Mouse (Mus musculus): Measurements from ENCODE around the gene Adipor2. TPM values are rescaled to one million over a fixed set of nuclear protein-coding genes. Genes with fewer than 3 reads are reported as not detected.

The Adipor2 gene
- polyA plus RNA-seq, 1 experiment from 2014 or later, result 27.4 TPM

DNA sequence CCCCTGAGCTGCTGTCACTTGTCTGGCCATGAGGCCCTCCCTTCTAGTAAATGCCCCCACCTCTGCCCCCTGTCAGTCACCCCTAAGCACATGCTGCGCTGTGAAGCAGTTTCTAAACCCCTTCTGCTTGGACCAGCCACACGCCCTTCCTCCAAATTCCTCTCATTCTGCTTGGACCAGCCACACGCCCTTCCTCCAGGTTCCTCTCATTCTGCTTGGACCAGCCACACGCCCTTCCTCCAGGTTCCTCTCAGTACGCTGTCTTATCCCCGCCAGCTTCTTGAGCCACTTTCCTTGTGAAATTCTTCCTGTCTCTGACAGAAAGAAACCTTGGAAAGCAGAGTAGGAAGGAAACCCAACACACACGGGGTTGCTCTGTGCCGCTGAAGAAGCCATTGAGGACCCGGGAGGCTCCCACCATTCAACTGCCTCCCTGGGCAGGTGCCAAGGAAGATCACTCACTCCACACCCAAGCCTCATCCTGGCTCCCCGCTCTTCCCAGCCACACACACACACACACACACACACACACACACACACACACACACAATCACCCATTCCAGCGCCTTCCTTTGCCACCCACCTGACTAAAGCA lies 88.9 kb downstream of the Adipor2 start:
- no peak for DNase-seq (ENCODE audit: low spot score)
- 8% methylated on average over 11 of the region's 11 CpGs for WGBS
- H3K4me3 ChIP-seq, result peak overlapping the region; percentile 56; the same call in 1 of the 2 replicates
- peaks cover 100% of the 10 kb centered on the region for H3K27me3 ChIP-seq (ENCODE audit: insufficient read depth, poor library complexity, severe bottlenecking)
- no peaks in the 10 kb centered on the region for H3K36me3 ChIP-seq
- H3K27ac ChIP-seq, result no peak overlapping the region
- H3K9me3 ChIP-seq, result no peaks in the 10 kb centered on the region
- peaks cover 52% of the 10 kb centered on the region for H3K4me1 ChIP-seq

DNA sequence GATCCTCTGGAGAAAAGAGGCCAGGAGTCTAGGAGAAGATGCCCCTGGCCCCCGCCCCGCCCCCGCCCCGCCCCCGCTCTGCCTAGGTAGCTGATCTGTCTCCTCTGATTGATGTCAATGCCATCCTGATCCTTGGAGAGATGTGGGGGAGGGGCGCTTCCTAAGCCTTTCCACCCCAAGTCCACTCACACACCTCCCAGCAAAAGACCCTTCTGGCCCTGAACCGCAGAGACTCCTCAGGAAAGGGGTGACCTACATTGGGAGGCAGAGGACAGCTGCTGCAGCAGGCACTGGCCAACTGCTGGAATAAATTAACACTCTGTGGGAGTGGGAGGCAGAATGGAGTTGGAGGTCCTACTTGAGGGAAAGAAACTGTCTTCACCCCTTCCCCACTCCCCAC lies 91.0 kb downstream of the Adipor2 start:
- Histone ChIP-seq H3K36me3 (no peaks in the 10 kb centered on the region), H3K4me1 (peaks cover 42% of the 10 kb centered on the region), H3K4me3 (no peak overlapping the region), H3K27me3 (ENCODE audit: insufficient read depth, poor library complexity, severe bottlenecking) (peaks cover 98% of the 10 kb centered on the region), H3K9me3 (no peaks in the 10 kb centered on the region), H3K27ac (no peak overlapping the region)
- no peak for DNase-seq (ENCODE audit: low spot score)
- 7% methylated on average over 7 of the region's 7 CpGs for WGBS

GRCm38 (mm10) chr6:119325978-119326377 lies 91.5 kb downstream of the Adipor2 start:
- DNase-seq (ENCODE audit: low spot score), result no peak
- 63% methylated on average over 6 of the region's 6 CpGs for WGBS
- H3K27me3 ChIP-seq (ENCODE audit: insufficient read depth, poor library complexity, severe bottlenecking), result peaks cover 98% of the 10 kb centered on the region

GRCm38 (mm10) chr6:119324776-119325175 lies 92.7 kb downstream of the Adipor2 start:
- no peaks in the 10 kb centered on the region for H3K36me3 ChIP-seq
- DNase-seq (ENCODE audit: low spot score), result no peak
- H3K4me3 ChIP-seq, result no peak overlapping the region
- 50% methylated on average over 10 of the region's 10 CpGs for WGBS
- H3K27me3 ChIP-seq (ENCODE audit: insufficient read depth, poor library complexity, severe bottlenecking), result peaks cover 90% of the 10 kb centered on the region
- no peaks in the 10 kb centered on the region for H3K9me3 ChIP-seq
- H3K27ac ChIP-seq, result no peak overlapping the region
- peaks cover 25% of the 10 kb centered on the region for H3K4me1 ChIP-seq

More at GRCm38 (mm10) chr6:119325978-119326377, 91.5 kb downstream of the Adipor2 start:
- Histone ChIP-seq H3K9me3 (no peaks in the 10 kb centered on the region), H3K4me3 (no peak overlapping the region), H3K4me1 (peaks cover 37% of the 10 kb centered on the region), H3K27ac (no peak overlapping the region), H3K36me3 (no peaks in the 10 kb centered on the region)

DNA sequence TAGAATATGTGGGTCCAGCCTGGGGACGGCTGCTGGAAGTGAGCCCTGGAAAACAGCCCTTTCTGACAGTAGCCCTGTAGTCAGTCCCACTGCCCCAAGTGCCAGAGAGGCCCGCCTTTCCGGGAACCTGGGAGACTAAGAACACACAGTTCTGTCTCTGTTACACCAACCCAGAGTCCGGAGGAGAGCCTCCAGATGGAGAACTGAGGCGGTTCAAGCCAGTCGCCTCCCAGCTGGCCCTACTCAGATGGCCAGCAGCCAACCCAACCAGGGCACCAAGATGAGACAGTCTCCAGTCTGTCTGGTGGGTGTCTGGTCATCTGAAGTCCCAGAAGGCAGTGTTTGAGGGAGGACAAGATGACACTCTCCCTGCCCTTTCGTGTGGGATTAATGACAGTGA lies 95.8 kb downstream of the Adipor2 start:
- WGBS, result 76% methylated on average over 7 of the region's 7 CpGs
- DNase-seq (ENCODE audit: low spot score), result no peak
- Histone ChIP-seq H3K27me3 (ENCODE audit: insufficient read depth, poor library complexity, severe bottlenecking) (peaks cover 60% of the 10 kb centered on the region), H3K4me3 (no peak overlapping the region), H3K27ac (no peak overlapping the region), H3K9me3 (no peaks in the 10 kb centered on the region), H3K4me1 (0 out of 2 replicates have a peak, but pooled peaks cover 5% of the 10 kb centered on the region), H3K36me3 (no peaks in the 10 kb centered on the region)

GRCm38 (mm10) chr6:119320481-119320880 lies 97.0 kb downstream of the Adipor2 start:
- H3K36me3 ChIP-seq, result no peaks in the 10 kb centered on the region
- no peak overlapping the region for H3K27ac ChIP-seq
- peaks cover 49% of the 10 kb centered on the region for H3K27me3 ChIP-seq (ENCODE audit: insufficient read depth, poor library complexity, severe bottlenecking)
- DNase-seq (ENCODE audit: low spot score), result no peak
- no peaks in the 10 kb centered on the region for H3K9me3 ChIP-seq
- WGBS, result 32% methylated on average over 16 of the region's 16 CpGs
- H3K4me1 ChIP-seq, result peaks cover 6% of the 10 kb centered on the region; the same call in 1 of the 2 replicates
- no peak overlapping the region for H3K4me3 ChIP-seq

DNA sequence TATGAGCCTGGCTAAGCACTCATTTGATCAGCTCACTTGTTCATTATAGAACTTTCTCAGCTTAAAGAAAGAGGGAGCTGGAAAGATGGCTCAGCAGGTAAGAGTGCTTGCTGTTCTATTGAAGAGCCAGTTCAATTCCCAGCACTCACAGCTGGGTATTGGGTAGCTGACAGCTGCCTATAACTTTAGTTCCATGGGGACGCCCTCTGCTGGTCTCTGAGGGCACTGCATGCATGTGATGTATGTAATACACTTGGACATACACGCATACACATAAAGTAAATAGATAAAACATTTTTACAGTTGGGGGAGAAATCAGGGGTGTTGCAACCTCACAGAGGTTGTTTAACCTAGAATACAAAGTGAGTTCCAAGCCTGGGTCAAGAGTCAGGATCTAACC lies 98.1 kb downstream of the Adipor2 start:
- H3K36me3 ChIP-seq, result no peaks in the 10 kb centered on the region
- no peak overlapping the region for H3K27ac ChIP-seq
- DNase-seq (ENCODE audit: low spot score), result no peak
- H3K9me3 ChIP-seq, result no peaks in the 10 kb centered on the region
- no peak overlapping the region for H3K4me3 ChIP-seq
- H3K4me1 ChIP-seq, result peaks cover 6% of the 10 kb centered on the region; the same call in 1 of the 2 replicates
- H3K27me3 ChIP-seq (ENCODE audit: insufficient read depth, poor library complexity, severe bottlenecking), result peaks cover 49% of the 10 kb centered on the region
- 87% methylated on average over 2 of the region's 2 CpGs for WGBS

DNA sequence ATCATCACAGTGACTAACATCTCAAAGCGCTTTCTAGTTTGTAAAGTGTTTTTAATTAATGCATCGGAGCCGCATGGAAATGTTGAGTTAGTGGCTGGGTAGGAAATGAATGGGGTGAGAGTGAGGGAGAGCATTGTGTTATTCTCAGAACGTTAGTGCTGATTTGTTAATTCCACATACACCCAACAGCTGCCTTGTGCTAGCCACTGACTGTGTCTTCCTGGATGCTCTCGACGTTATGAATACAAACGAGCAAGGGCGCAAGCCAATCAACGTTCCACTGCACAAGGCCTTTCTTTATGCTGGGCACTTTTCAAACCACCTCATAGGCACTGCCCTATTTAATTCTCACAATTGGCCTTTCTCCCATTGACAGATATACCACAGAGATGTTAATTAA lies 98.8 kb downstream of the Adipor2 start:
- no peaks in the 10 kb centered on the region for H3K36me3 ChIP-seq
- WGBS, result 82% methylated on average over 9 of the region's 9 CpGs
- no peak overlapping the region for H3K4me3 ChIP-seq
- peaks cover 46% of the 10 kb centered on the region for H3K27me3 ChIP-seq (ENCODE audit: insufficient read depth, poor library complexity, severe bottlenecking)
- no peak for DNase-seq (ENCODE audit: low spot score)
- H3K27ac ChIP-seq, result no peak overlapping the region
- peaks cover 6% of the 10 kb centered on the region; the same call in 1 of the 2 replicates for H3K4me1 ChIP-seq
- H3K9me3 ChIP-seq, result no peaks in the 10 kb centered on the region

GRCm38 (mm10) chr6:119314751-119315476 lies 102.6 kb downstream of the Adipor2 start:
- Histone ChIP-seq H3K36me3 (no peaks in the 10 kb centered on the region), H3K27me3 (ENCODE audit: insufficient read depth, poor library complexity, severe bottlenecking) (peaks cover 22% of the 10 kb centered on the region), H3K4me3 (no peak overlapping the region), H3K27ac (no peak overlapping the region), H3K4me1 (peaks cover 6% of the 10 kb centered on the region; the same call in 1 of the 2 replicates), H3K9me3 (no peaks in the 10 kb centered on the region)
- 29% methylated on average over 7 of the region's 7 CpGs for WGBS
- DNase-seq (ENCODE audit: low spot score), result no peak

DNA sequence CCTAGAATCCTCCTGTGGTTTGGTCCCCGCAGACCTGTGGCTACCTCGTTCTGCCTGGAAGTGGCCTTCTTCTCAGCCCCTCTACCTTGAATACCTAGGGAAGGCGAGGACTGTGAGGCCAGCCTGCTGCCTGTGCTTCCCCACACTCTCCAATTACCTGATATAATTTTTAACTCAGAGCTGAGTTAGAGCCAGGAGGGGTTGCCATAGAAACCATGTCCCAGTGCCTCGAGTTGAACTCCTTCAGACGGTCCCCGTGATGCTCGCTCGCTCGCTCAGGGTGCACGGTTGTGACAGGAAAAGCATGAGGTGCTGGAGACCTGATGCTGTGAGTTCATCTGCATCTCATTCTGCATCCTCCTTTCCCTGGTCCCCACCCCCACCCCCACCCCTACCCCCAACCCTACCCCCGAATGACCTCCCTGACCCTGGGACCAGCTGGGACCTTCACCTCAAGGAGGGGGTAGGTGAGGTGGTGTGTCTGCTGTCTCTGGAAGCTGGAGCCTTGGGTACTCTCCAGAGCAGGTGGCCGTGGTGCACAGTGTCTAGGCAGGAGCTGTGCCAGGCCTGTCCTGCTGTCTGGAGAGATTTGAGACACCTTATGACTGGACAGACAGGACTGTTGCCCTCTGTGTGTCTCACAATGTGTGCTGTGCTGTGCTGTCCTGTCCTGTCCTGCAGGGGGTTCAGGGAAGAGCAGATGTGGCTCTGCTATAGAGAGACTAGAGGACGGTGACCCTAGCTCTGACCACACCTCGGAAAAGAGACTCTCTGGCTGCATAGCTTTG lies 103.7 kb downstream of the Adipor2 start:
- Histone ChIP-seq H3K4me3 (no peak overlapping the region), H3K27me3 (ENCODE audit: insufficient read depth, poor library complexity, severe bottlenecking) (peaks cover 32% of the 10 kb centered on the region), H3K4me1 (peaks cover 6% of the 10 kb centered on the region; the same call in 1 of the 2 replicates), H3K36me3 (no peaks in the 10 kb centered on the region), H3K27ac (no peak overlapping the region), H3K9me3 (no peaks in the 10 kb centered on the region)
- 48% methylated on average over 14 of the region's 14 CpGs for WGBS
- no peak for DNase-seq (ENCODE audit: low spot score)

- Histone ChIP-seq H3K9me3 (no peaks in the 10 kb centered on the region), H3K27ac (no peak overlapping the region), H3K36me3 (no peaks in the 10 kb centered on the region), H3K27me3 (ENCODE audit: insufficient read depth, poor library complexity, severe bottlenecking) (peaks cover 32% of the 10 kb centered on the region), H3K4me1 (peaks cover 6% of the 10 kb centered on the region; the same call in 1 of the 2 replicates), H3K4me3 (no peak overlapping the region)
- 65% methylated on average over 3 of the region's 3 CpGs for WGBS
- DNase-seq (ENCODE audit: low spot score), result no peak
These were observed 104.4 kb downstream of the Adipor2 start for GRCm38 (mm10) chr6:119313096-119313495.

GRCm38 (mm10) chr6:119312381-119312780 lies 105.1 kb downstream of the Adipor2 start:
- H3K4me3 ChIP-seq, result no peak overlapping the region
- peaks cover 37% of the 10 kb centered on the region for H3K27me3 ChIP-seq (ENCODE audit: insufficient read depth, poor library complexity, severe bottlenecking)
- H3K9me3 ChIP-seq, result no peaks in the 10 kb centered on the region
- no peak for DNase-seq (ENCODE audit: low spot score)
- no peak overlapping the region for H3K27ac ChIP-seq
- WGBS, result 77% methylated on average over 6 of the region's 6 CpGs
- no peaks in the 10 kb centered on the region for H3K36me3 ChIP-seq
- H3K4me1 ChIP-seq, result peaks cover 6% of the 10 kb centered on the region; the same call in 1 of the 2 replicates

DNA sequence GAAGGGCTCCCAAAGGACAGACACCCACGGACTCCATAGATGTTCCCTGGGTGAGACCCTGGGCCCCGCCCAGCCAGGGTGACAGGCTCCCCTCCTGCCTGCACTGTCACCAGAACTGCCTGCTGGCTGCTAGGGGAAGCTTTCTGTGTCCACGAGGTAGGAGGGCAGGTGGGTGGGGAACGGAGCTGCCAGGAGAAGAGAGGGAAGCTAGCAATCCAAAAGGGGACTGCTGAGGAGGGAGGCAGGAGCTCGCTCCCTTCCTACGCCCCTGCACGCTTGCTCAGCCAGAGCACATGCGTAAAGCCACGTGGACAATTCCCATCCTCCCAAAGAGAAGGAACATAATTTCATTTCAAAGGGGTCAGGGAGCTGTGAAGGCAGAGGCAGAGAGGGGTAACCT lies 107.3 kb downstream of the Adipor2 start:
- no peak for DNase-seq (ENCODE audit: low spot score)
- no peak overlapping the region for H3K4me3 ChIP-seq
- H3K27ac ChIP-seq, result no peak overlapping the region
- H3K27me3 ChIP-seq (ENCODE audit: insufficient read depth, poor library complexity, severe bottlenecking), result peaks cover 38% of the 10 kb centered on the region
- WGBS, result 55% methylated on average over 9 of the region's 9 CpGs
- H3K36me3 ChIP-seq, result no peaks in the 10 kb centered on the region
- H3K9me3 ChIP-seq, result no peaks in the 10 kb centered on the region
- H3K4me1 ChIP-seq, result no peaks in the 10 kb centered on the region

Measured in heart, embryonic 10.5 days (tissue).